Mouse (Mus musculus): ENCODE data around the gene S100z.

S100z gene

GRCm38 (mm10) chr13:95444824-95445223 lies 33.7 kb downstream of the S100z start, which contains the start of gene Crhbp:
Gene Crhbp, minus strand, starts transcription at chr13:95444924.
- no peak for DNase-seq (ENCODE audit: low spot score)

- no peak for DNase-seq (ENCODE audit: low spot score)
These were observed 34.2 kb downstream of the S100z start for GRCm38 (mm10) chr13:95444291-95444690.

- DNase-seq (ENCODE audit: low spot score), result peak; percentile 86
These were observed 34.9 kb downstream of the S100z start for GRCm38 (mm10) chr13:95443376-95444233.

GRCm38 (mm10) chr13:95442901-95443300 lies 35.6 kb downstream of the S100z start:
- DNase-seq (ENCODE audit: low spot score), result peak; percentile 71

GRCm38 (mm10) chr13:95439569-95439968 lies 39.0 kb downstream of the S100z start:
- no peak for DNase-seq (ENCODE audit: low spot score)

- DNase-seq (ENCODE audit: low spot score), result no peak
These were observed 46.8 kb downstream of the S100z start for GRCm38 (mm10) chr13:95431760-95432159.

GRCm38 (mm10) chr13:95427499-95427898 lies 51.0 kb downstream of the S100z start:
- no peak for DNase-seq (ENCODE audit: low spot score)

All from retina, embryonic 14.5 days (tissue).